Mouse (Mus musculus) lung, postnatal 0 days (tissue): ENCODE measurements around the gene Cd28.

Experiments used
- CTCF ChIP-seq: IDR thresholded peaks from 2 replicates; pipeline ENCODE4 v1.5.1; 2016; ENCODE audit warnings: antibody characterized with exemption, mild to moderate bottlenecking
- EP300 ChIP-seq: IDR thresholded peaks from 2 replicates; pipeline ENCODE4 v1.6.1; 2016; ENCODE audit warnings: antibody characterized with exemption, mild to moderate bottlenecking, control low read depth

DNA sequence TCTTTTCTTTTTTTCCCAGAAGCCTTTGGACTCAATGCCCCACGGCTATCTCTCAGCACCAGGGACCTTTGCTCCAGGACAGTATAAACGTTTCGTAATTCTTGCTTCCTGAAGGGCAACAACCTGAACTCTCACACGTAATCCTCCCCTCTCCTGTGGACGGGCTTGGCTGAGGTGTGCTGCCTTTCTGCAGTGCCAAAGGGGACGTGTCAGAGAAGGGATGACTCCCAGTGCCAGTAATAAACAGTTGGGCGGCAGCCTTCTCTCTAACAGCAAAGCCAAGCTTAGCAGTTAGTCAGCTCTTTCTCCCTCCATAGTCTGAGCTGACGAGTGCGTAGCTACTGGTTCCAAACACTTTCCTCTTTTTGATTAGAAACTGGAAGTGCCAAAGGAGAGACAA lies 47.6 kb upstream of the Cd28 start:
- TF ChIP-seq EP300 (no peak), CTCF (no peak)
